Mouse (Mus musculus): Measurements from ENCODE around the gene Setd6.

GRCm38 (mm10) chr8:95700282-95700681 lies 15.4 kb upstream of the Setd6 start:
- no peak for TF ChIP-seq EP300 (IDR thresholded peaks at IDR 0.05; ENCODE audit: low read depth)
- no peak for TF ChIP-seq CTCF (IDR thresholded peaks at IDR 0.05; ENCODE audit: low read depth)
